Mouse (Mus musculus): ENCODE data around the gene Gm3646. TPM values are rescaled to one million over a fixed set of nuclear protein-coding genes. Genes with fewer than 3 reads are reported as not detected.

Gene Gm3646
- not detected in 2 replicates for polyA plus RNA-seq (2015; fragmentation: Nextera tagmentation; extraction: Ambion mirVana)

DNA sequence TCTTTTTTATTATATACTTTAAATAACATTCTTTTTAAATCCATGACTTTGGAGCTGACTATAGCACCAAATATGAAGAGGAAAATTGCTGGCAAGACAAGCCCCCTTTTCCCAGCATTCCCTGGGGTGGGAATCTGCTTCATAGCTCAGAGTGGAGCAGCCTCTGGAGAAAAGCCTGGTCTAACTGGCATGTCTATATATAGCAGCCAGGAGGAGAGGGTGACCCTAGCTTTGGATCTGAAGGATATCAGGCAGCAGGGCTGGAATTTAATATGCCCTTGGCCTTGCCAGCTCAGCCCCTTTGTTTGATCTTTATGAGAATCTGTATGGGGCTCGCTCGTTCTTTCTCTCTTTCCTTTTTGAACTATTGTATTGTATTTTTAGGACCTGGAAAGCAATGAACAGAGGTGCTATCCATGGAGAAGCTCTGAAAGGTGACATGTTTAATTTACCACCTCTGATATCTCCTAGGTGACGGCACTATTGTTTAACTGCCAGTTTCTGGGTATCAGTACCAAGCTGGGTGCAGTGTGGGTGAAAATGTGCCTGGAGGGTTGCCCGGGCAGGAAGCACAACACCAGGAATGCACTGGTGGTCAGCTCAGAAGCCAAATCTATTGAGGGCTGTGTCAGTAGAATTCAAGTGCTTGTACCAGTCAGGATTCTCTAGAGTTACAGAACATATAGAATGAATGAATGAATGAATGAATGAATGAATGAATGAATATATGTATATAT, at the start of gene Gm3646:
TSS of gene Gm3646 (minus strand) at position 90 of the 737 bp plus-strand sequence.
- Histone ChIP-seq H3K27me3 (replicated peaks; ENCODE audit: control insufficient read depth, insufficient read depth, low read length) (no peaks in the 10 kb centered on the region), H3K4me2 (ENCODE audit: low read depth, low read length) (no peak within 1 kb of the TSS), H3K4me1 (ENCODE audit: control insufficient read depth, insufficient read depth, low read length) (no peaks in the 10 kb centered on the region), H3K9me3 (ENCODE audit: control insufficient read depth, low read length) (no peaks in the 10 kb centered on the region), H3K27ac (ENCODE audit: low read length) (no peak within 1 kb of the TSS), H3K36me3 (ENCODE audit: control insufficient read depth, insufficient read depth, low read length) (no peaks in the 10 kb centered on the region), H3K4me3 (ENCODE audit: low read length) (no peak within 1 kb of the TSS), H3K9ac (ENCODE audit: low read depth, low read length) (no peak within 1 kb of the TSS)
- WGBS: 68% methylated on average over 4 of the region's 4 CpGs
- ATAC-seq: peak; percentile 58; the same call in 1 of the 2 replicates

DNA sequence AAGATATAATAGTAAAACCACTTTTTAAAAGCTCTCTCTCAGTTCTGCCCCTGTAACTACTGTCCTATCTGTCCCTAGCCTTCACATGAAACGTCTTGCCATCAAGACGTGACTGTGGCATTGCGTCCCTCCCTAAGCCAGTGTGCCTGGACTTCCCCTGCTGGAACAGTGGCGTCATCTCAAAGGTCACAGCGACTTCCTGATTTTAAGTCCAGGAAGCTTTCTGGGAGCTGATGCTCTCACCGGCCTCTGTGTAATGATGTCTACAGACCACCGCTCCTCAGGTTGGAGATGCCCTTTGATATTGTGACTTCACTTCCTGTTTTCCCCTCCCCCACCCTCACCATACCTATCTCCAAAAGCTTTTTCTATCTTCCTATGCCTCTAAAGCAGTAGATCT, 41.9 kb upstream of the Gm3646 start:
- ATAC-seq: no peak
- 81% methylated on average over 7 of the region's 7 CpGs for WGBS

DNA sequence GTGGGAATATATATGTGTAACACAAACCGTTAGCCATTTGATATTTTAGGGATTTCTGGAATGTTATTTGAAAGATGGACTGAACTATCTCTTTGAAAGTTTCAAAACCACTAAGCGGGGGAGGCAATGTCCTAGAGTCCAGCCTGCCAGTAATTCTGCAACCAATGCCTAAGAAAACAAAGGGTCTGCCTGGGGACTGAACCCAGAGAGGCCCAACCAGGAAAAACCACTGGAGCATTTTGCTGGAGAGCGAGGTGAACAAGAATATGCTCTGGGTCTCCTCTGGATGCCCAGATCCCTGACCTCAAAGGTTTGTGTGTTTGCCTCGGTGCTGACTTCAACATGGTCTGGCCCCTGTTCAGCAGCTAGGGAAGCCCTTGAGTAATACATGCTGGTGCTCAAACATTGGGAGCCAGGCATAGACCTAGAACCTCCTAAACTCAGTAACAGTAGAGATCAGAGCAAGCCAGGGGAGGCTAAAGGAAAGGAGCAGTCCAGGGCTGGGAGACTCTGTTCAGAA, 41.0 kb upstream of the Gm3646 start:
- no peak for ATAC-seq
- no peaks in the 10 kb centered on the region for H3K36me3 ChIP-seq (ENCODE audit: control insufficient read depth, insufficient read depth, low read length)
- no peaks in the 10 kb centered on the region for H3K9me3 ChIP-seq (ENCODE audit: control insufficient read depth, low read length)
- 71% methylated on average over 4 of the region's 4 CpGs for WGBS
- H3K27ac ChIP-seq (ENCODE audit: low read length): no peak overlapping the region
- no peak overlapping the region for H3K4me3 ChIP-seq (ENCODE audit: low read length)
- no peaks in the 10 kb centered on the region for H3K27me3 ChIP-seq (replicated peaks; ENCODE audit: control insufficient read depth, insufficient read depth, low read length)
- no peak overlapping the region for H3K9ac ChIP-seq (ENCODE audit: low read depth, low read length)
- no peak overlapping the region for H3K4me2 ChIP-seq (ENCODE audit: low read depth, low read length)
- H3K4me1 ChIP-seq (ENCODE audit: control insufficient read depth, insufficient read depth, low read length): no peaks in the 10 kb centered on the region

More for the DNA sequence above, 41.9 kb upstream of the Gm3646 start:
- no peak overlapping the region for H3K9ac ChIP-seq (ENCODE audit: low read depth, low read length)
- H3K36me3 ChIP-seq (ENCODE audit: control insufficient read depth, insufficient read depth, low read length): no peaks in the 10 kb centered on the region
- H3K27me3 ChIP-seq (replicated peaks; ENCODE audit: control insufficient read depth, insufficient read depth, low read length): no peaks in the 10 kb centered on the region
- no peak overlapping the region for H3K4me3 ChIP-seq (ENCODE audit: low read length)
- no peaks in the 10 kb centered on the region for H3K9me3 ChIP-seq (ENCODE audit: control insufficient read depth, low read length)
- no peak overlapping the region for H3K4me2 ChIP-seq (ENCODE audit: low read depth, low read length)
- no peak overlapping the region for H3K27ac ChIP-seq (ENCODE audit: low read length)
- no peaks in the 10 kb centered on the region for H3K4me1 ChIP-seq (ENCODE audit: control insufficient read depth, insufficient read depth, low read length)

DNA sequence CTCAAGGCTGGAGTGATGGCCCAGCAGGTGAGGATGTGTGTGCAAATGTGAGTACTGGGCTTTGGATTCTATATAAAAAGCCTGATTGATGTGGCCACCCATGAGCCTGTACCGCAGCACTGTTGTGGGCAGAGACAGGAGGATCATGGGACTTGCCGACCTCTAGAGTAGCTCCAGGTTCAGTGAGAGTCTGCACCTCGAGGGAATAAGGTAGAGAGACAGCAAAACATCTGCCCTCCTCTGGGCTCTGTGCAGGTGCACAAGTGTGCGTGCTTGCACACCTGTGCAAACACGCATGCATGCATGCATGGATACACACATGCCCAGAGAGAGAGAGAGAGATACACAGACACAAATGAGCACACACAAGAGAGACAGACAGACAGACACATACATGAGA, 38.2 kb upstream of the Gm3646 start:
- ATAC-seq: no peak
- Histone ChIP-seq H3K36me3 (ENCODE audit: control insufficient read depth, insufficient read depth, low read length) (no peaks in the 10 kb centered on the region), H3K9me3 (ENCODE audit: control insufficient read depth, low read length) (no peaks in the 10 kb centered on the region), H3K4me3 (ENCODE audit: low read length) (no peak overlapping the region), H3K27me3 (replicated peaks; ENCODE audit: control insufficient read depth, insufficient read depth, low read length) (no peaks in the 10 kb centered on the region), H3K4me1 (ENCODE audit: control insufficient read depth, insufficient read depth, low read length) (peaks cover 3% of the 10 kb centered on the region; the same call in 1 of the 2 replicates), H3K27ac (ENCODE audit: low read length) (no peak overlapping the region), H3K9ac (ENCODE audit: low read depth, low read length) (no peak overlapping the region), H3K4me2 (ENCODE audit: low read depth, low read length) (no peak overlapping the region)
- WGBS: 76% methylated on average over 5 of the region's 5 CpGs

DNA sequence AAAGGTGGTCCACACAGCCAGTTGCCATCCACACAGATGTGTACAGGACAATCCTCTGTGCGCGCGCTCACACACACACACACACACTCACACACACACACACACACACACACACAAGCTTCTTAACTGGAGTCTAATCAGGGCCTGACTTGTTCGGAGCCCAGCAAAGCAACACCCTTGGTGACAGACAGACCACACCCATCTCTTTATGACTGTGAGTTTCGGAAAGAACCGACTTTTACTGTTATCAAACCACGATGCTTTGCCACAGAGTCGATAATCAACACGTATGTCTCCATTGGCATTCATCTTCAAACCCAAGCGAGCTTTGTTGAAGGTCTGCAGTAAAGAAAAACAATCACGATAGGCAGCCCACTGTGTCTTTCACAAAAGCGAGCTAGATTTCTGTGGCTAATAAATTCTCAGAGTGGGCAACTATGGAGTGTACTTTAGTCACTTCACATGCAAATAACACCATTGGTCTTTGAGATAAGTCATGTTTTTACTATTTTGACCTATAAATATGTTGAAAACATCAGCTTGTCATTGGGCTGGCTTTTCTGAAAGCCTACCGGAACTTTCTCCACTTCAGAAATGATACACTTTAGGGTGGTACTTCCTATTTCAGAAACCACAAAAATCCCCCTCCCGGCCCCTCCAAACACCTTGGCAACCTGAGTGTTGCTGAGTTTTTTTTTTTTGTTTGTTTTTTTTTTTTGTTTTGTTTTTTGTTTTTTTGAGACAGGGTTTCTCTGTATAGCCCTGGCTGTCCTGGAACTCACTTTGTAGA, 37.3 kb upstream of the Gm3646 start:
- 76% methylated on average over 14 of the region's 14 CpGs for WGBS
- Histone ChIP-seq H3K4me1 (ENCODE audit: control insufficient read depth, insufficient read depth, low read length) (peaks cover 3% of the 10 kb centered on the region; the same call in 1 of the 2 replicates), H3K27me3 (replicated peaks; ENCODE audit: control insufficient read depth, insufficient read depth, low read length) (no peaks in the 10 kb centered on the region), H3K36me3 (ENCODE audit: control insufficient read depth, insufficient read depth, low read length) (no peaks in the 10 kb centered on the region), H3K4me3 (ENCODE audit: low read length) (no peak overlapping the region), H3K9me3 (ENCODE audit: control insufficient read depth, low read length) (no peaks in the 10 kb centered on the region), H3K27ac (ENCODE audit: low read length) (no peak overlapping the region), H3K9ac (ENCODE audit: low read depth, low read length) (no peak overlapping the region), H3K4me2 (ENCODE audit: low read depth, low read length) (no peak overlapping the region)
- no peak for ATAC-seq

DNA sequence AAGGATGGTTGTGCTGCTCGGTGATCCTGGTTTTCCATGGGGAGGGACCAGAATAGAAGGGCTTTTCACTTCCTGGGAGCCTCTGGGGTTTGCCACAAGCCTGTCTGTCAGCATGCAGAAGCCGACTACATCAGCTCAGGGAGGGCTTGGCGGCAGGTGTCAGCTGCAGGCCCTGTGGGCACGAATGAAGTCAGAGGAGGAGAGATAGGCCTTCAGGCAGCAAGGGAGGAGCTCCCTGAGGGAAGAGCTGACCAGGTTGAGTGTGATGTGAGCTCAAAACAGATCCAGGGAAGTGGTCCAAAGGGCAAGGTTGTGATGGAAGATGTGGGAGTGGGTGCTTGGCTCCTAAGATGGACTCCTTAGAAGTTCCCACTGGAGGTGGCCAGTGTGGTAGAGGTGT, 35.7 kb upstream of the Gm3646 start:
- Histone ChIP-seq H3K36me3 (ENCODE audit: control insufficient read depth, insufficient read depth, low read length) (no peaks in the 10 kb centered on the region), H3K9ac (ENCODE audit: low read depth, low read length) (no peak overlapping the region), H3K4me2 (ENCODE audit: low read depth, low read length) (no peak overlapping the region), H3K27ac (ENCODE audit: low read length) (no peak overlapping the region), H3K9me3 (ENCODE audit: control insufficient read depth, low read length) (no peaks in the 10 kb centered on the region), H3K4me3 (ENCODE audit: low read length) (no peak overlapping the region), H3K27me3 (replicated peaks; ENCODE audit: control insufficient read depth, insufficient read depth, low read length) (no peaks in the 10 kb centered on the region), H3K4me1 (ENCODE audit: control insufficient read depth, insufficient read depth, low read length) (peaks cover 3% of the 10 kb centered on the region; the same call in 1 of the 2 replicates)
- no peak for ATAC-seq
- 72% methylated on average over 4 of the region's 4 CpGs for WGBS

DNA sequence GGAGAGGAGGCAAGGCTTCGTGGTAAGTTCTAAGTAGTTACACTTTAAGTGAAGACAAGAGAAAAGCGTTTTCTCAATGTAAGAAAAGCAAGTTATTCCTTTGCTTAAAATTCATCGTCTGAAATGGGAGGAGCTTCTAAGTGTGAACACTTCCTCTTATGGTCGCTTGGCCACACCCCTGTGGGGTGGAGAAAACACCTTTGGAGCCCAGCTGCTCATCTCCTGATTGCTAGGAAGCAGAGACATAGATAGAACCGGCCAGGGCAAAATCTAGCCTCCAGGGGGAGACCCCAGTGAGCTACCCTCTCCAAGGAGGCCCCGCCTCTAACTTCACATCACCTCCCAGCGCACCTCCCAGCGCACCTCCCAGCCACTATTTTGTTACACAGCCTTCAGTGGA, 34.7 kb upstream of the Gm3646 start:
- Histone ChIP-seq H3K9me3 (ENCODE audit: control insufficient read depth, low read length) (no peaks in the 10 kb centered on the region), H3K9ac (ENCODE audit: low read depth, low read length) (no peak overlapping the region), H3K36me3 (ENCODE audit: control insufficient read depth, insufficient read depth, low read length) (no peaks in the 10 kb centered on the region), H3K27ac (ENCODE audit: low read length) (no peak overlapping the region), H3K4me1 (ENCODE audit: control insufficient read depth, insufficient read depth, low read length) (peaks cover 3% of the 10 kb centered on the region; the same call in 1 of the 2 replicates), H3K27me3 (replicated peaks; ENCODE audit: control insufficient read depth, insufficient read depth, low read length) (no peaks in the 10 kb centered on the region), H3K4me2 (ENCODE audit: low read depth, low read length) (no peak overlapping the region), H3K4me3 (ENCODE audit: low read length) (no peak overlapping the region)
- WGBS: 56% methylated on average over 8 of the region's 8 CpGs
- no peak for ATAC-seq

DNA sequence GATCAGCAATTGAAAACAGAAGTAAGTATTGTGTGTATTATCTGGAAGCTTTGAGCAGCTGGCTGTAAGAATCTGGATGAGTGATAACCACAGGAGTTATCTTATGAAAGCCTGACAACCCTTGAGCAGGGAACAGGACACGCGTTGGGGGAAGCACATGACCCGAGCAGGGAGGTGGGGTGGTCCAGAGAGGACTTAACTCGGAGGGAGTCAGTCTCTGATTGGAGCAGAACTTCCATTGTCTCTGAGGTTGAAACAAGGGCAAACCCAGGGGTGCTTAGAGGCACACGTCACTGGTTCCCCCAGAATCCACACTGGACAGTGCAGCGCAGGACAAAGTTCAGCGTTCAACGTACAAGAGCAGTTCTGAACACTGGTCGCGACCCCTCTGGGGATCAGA, 34.1 kb upstream of the Gm3646 start:
- peaks cover 3% of the 10 kb centered on the region; the same call in 1 of the 2 replicates for H3K4me1 ChIP-seq (ENCODE audit: control insufficient read depth, insufficient read depth, low read length)
- no peak for ATAC-seq
- H3K9ac ChIP-seq (ENCODE audit: low read depth, low read length): no peak overlapping the region
- 53% methylated on average over 10 of the region's 10 CpGs for WGBS
- 0 out of 2 replicates have a peak overlapping the region, but pooled peaks have one; percentile 12 for H3K4me2 ChIP-seq (ENCODE audit: low read depth, low read length)
- no peaks in the 10 kb centered on the region for H3K27me3 ChIP-seq (replicated peaks; ENCODE audit: control insufficient read depth, insufficient read depth, low read length)
- H3K9me3 ChIP-seq (ENCODE audit: control insufficient read depth, low read length): no peaks in the 10 kb centered on the region
- no peak overlapping the region for H3K4me3 ChIP-seq (ENCODE audit: low read length)
- no peak overlapping the region for H3K27ac ChIP-seq (ENCODE audit: low read length)
- no peaks in the 10 kb centered on the region for H3K36me3 ChIP-seq (ENCODE audit: control insufficient read depth, insufficient read depth, low read length)

DNA sequence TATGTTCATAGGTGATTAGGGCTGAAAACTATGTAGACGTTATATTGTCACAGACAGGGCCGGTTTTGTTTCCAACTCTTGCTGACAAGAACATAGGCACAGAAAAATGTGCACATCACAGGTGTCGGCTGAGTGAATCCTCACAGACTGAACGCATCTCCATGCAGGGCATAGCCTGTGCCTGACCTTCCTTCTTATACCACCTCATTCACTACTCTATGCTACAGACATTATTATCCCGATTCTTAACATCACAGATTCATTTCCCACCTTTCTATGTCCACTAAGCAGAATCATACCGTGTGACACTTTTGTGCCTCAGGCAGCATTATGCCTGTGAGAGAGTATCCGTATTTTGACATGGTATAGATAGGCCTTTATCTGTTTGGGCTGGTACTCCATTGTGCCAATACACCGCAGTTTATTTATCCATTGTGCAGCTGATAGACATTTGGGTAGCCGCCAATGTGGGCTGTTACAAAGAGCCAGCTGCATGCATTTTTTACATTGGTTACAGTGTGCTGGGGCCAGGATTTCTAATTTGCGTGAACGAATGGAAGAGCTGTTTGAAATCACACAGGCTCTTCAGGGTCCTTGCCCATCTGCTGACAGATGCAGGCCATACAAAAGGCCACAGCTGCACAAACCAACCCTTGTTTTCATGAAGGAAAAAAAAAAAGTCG, 33.5 kb upstream of the Gm3646 start:
- Histone ChIP-seq H3K9me3 (ENCODE audit: control insufficient read depth, low read length) (no peaks in the 10 kb centered on the region), H3K9ac (ENCODE audit: low read depth, low read length) (no peak overlapping the region), H3K36me3 (ENCODE audit: control insufficient read depth, insufficient read depth, low read length) (no peaks in the 10 kb centered on the region), H3K4me2 (ENCODE audit: low read depth, low read length) (no peak overlapping the region), H3K27ac (ENCODE audit: low read length) (no peak overlapping the region), H3K4me1 (ENCODE audit: control insufficient read depth, insufficient read depth, low read length) (peaks cover 3% of the 10 kb centered on the region; the same call in 1 of the 2 replicates), H3K27me3 (replicated peaks; ENCODE audit: control insufficient read depth, insufficient read depth, low read length) (no peaks in the 10 kb centered on the region), H3K4me3 (ENCODE audit: low read length) (no peak overlapping the region)
- ATAC-seq: no peak
- WGBS: 68% methylated on average over 12 of the region's 12 CpGs

Data from intestine, embryonic 16.5 days (tissue).